Mouse (Mus musculus): Measurements from ENCODE around the gene Slc9a9.

DNA sequence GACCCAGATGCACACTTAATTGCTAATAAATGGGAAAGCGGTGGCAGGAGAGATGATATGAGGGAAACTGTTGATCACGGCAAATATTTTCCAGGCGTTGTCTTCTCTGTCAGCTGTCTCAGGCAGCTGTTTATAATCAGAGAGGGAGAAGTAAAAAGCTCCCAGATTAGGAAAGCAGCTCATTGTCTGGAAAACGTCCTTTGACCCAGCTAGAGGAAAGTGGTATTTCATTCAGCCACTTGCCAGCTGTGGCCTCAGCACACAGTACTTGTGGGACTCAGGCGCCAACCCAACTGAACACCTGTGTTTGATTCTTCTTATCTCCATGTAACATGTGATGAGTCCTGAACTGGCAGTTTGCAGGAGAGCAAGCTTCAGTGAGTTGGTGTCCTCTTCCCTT, 252.4 kb downstream of the Slc9a9 start:
- TF ChIP-seq CTCF (IDR thresholded peaks at IDR 0.05; ENCODE audit: control insufficient read depth, insufficient read depth, insufficient replicate concordance, low read depth, low read length) (no peak), POLR2A (IDR thresholded peaks at IDR 0.05; ENCODE audit: control insufficient read depth, low read depth, low read length) (no peak)
